Mouse (Mus musculus) forebrain, embryonic 13.5 days (tissue): ENCODE measurements around the gene Fuk. TPM values are rescaled to one million over a fixed set of nuclear protein-coding genes. Genes with fewer than 3 reads are reported as not detected.
A peak's percentile ranks its signal among the peaks of the same experiment; 100 is the strongest.
"Not testable (repeated sequence)": the region's sequence is repeated elsewhere in the genome, so short reads cannot be mapped to it uniquely, and the experiment has no call there.

ENCODE experiments used
- ATAC-seq: fragments of 200-750 bp; cut with Nextera tagmentation; 2 replicates; pipeline ENCODE4 v1.8.0; 2017
- H3K27ac ChIP-seq: fragments of 300-500 bp; sonication (generic); 2 replicates; pipeline ENCODE4 v1.5.1; 2015; ENCODE audit warnings: inconsistent platforms, mild to moderate bottlenecking, moderate library complexity
- H3K27me3 ChIP-seq: fragments of 300-500 bp; sonication (generic); 2 replicates; pipeline ENCODE4 v1.6.1; 2015; ENCODE audit warnings: mild to moderate bottlenecking, inconsistent platforms
- H3K36me3 ChIP-seq: fragments of 300-500 bp; sonication (generic); 2 replicates; pipeline ENCODE4 v1.6.1; 2015; ENCODE audit warnings: mild to moderate bottlenecking, inconsistent platforms; ENCODE audit not compliant: poor library complexity, severe bottlenecking
- H3K4me1 ChIP-seq: fragments of 300-500 bp; sonication (generic); 2 replicates; pipeline ENCODE4 v1.6.1; 2015; ENCODE audit warnings: inconsistent platforms
- H3K4me2 ChIP-seq: fragments of 300-500 bp; sonication (generic); 2 replicates; pipeline ENCODE4 v1.6.1; 2015; ENCODE audit warnings: inconsistent platforms, mild to moderate bottlenecking, moderate library complexity
- H3K4me3 ChIP-seq: fragments of 300-500 bp; sonication (generic); 2 replicates; pipeline ENCODE4 v1.5.1; 2015; ENCODE audit warnings: mild to moderate bottlenecking, inconsistent platforms
- H3K9ac ChIP-seq: fragments of 300-500 bp; sonication (generic); 2 replicates; pipeline ENCODE4 v1.6.1; 2015; ENCODE audit warnings: mild to moderate bottlenecking, inconsistent platforms
- H3K9me3 ChIP-seq: fragments of 300-500 bp; sonication (generic); replicated peaks from 2 replicates; pipeline ENCODE4 v1.6.1; 2016; ENCODE audit warnings: inconsistent platforms
- WGBS: fragments of 180-500 bp; shearing (Covaris S2); methylation state at CpG from one replicate; pipeline ENCODE4 v1.1.7; 2015; 5-methylcytosine and 5-hydroxymethylcytosine counted together
- polyA plus RNA-seq: library from polyadenylated mRNA; unstranded; fragments of >200 nt; fragmentation: Nextera tagmentation; extraction: Ambion mirVana; gene quantifications from 2 replicates; pipeline ENCODE4 v1.2.1, GENCODE M21; 2015

The Fuk gene
- polyA plus RNA-seq, 1 experiment from 2014 or later = 8.8 TPM

DNA sequence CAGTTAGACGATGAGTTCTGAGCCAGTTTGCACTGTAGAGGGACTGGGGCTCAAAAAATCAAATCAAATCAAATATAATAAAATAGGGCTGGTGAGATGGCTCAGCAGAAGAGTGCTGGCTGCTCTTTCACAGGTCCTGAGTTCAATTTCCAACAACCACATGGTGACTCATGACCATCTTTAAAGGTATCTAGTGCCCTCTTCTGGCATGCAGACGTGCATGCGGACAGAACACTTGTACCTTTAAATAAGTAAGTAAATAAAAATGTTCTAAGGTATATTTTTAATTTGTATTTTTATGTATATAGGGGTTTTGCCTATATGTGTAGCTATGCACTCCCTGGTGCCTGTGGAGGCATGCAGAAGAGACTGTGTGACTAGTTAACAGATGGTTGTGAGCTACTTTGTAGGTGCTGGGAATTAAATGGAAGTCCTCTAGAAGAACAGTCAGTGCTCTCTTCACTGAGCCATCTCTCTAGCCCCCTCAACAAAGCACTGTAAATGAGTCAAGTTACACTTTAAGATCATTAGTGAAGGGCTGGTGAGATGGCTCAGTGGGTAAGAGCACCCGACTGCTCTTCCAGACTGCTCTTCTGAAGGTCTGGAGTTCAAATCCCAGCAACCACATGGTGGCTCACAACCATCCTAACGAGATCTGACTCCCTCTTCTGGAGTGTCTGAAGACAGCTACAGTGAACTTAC, 45.4 kb downstream of the Fuk start:
- H3K36me3 ChIP-seq = peaks cover 94% of the 10 kb centered on the region

DNA sequence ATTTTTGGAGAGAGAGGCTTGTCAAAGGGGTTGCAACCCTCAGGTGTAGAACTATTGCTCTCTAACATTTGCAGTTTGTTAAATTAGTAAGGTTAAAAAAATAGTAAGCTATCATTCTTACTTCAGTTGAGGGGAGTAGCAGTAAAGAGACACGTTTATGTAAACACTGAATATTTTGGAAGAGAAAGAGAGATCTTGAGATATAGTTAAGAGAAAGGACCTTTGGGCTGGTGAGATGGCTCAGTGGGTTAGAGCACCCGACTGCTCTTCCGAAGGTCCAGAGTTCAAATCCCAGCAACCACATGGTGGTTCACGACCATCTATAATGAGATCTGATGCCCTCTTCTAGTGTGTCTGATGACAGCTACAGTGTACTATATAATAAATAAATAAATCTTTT, 46.2 kb downstream of the Fuk start:
- H3K4me2 ChIP-seq, H3K9me3 ChIP-seq, H3K27me3 ChIP-seq, H3K4me3 ChIP-seq, H3K4me1 ChIP-seq, ATAC-seq, H3K27ac ChIP-seq, H3K9ac ChIP-seq: not testable (repeated sequence)
- WGBS = 96% methylated on average over 4 of the region's 4 CpGs
- H3K36me3 ChIP-seq = peaks cover 95% of the 10 kb centered on the region

More for the DNA sequence above, 45.4 kb downstream of the Fuk start:
- Histone ChIP-seq H3K9ac (no peak overlapping the region), H3K9me3 (no peaks in the 10 kb centered on the region), H3K27ac (no peak overlapping the region), H3K27me3 (no peaks in the 10 kb centered on the region), H3K4me2 (no peak overlapping the region), H3K4me3 (no peak overlapping the region), H3K4me1 (no peaks in the 10 kb centered on the region)
- 92% methylated on average over 5 of the region's 5 CpGs for WGBS
- no peak for ATAC-seq

DNA sequence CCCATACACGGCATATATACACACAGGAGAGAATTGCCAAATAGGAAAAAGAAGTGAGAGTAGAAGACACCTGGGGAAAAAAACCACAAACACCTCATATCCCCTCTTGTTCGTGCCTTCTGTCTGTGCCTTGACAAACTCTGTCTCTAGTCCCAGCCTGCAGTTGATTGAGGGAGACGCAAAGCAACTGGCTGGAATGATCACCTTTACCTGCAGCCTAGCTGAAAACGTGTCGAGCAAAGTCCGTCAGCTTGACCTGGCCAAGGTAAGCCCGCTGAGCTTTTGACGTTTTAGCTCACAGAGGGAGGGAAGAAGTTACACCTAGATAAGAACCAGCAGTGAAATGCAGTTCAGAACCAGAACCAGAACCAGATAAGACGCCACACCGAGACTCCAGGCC, 51.1 kb downstream of the Fuk start:
- Histone ChIP-seq H3K9me3 (no peaks in the 10 kb centered on the region), H3K4me1 (peaks cover 13% of the 10 kb centered on the region), H3K4me2 (no peak overlapping the region), H3K4me3 (no peak overlapping the region), H3K27me3 (no peaks in the 10 kb centered on the region), H3K36me3 (peaks cover 67% of the 10 kb centered on the region), H3K9ac (no peak overlapping the region), H3K27ac (no peak overlapping the region)
- no peak for ATAC-seq
- 95% methylated on average over 10 of the region's 10 CpGs for whole genome bisulfite sequencing

DNA sequence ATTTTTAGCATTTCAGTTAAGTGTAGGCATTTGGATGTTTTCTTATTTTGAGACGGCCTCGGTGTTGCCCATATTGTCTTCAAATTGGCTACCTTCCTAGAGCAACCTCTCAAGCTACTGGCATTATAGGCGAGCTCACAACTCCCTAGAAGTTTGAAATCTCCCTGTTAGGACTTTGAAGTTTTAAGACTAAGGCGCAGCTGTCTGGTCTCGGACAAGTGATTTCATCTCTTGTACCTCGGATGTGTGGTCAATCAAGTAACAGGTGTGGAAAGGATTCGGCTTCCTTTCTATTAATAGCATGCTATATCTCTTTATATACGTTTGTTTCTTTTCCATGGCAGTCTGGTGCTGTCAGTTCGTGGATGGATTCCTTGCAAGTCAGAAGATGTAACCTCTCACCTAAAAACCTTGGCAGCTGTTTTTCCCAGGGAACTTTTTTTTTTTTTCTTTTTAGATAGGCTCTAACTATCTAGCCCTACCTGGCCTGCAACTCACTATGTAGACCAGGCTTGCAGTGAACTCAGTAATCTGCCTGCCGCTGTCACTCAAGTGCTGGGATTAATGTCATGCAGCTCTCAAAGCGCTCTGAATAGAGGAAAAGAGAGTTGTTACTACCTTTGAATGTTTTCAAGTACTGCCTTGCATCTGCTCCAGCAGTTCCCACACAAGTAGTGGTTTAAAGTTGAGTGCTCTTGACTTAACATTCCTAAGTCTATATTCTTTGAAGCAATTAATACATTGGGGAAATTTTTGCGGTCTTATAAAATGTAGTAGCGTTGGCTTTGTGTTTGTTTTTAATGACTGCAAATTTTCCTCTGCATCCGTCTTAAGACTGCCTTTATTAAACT, 54.4 kb downstream of the Fuk start:
- WGBS = 63% methylated on average over 14 of the region's 14 CpGs
- Histone ChIP-seq H3K4me3 (peak overlapping the region; percentile 92), H3K4me2 (peak overlapping the region; percentile 86), H3K9ac (peak overlapping the region; percentile 80), H3K4me1 (peaks cover 31% of the 10 kb centered on the region), H3K27ac (no peak overlapping the region), H3K27me3 (no peaks in the 10 kb centered on the region), H3K36me3 (peaks cover 56% of the 10 kb centered on the region), H3K9me3 (no peaks in the 10 kb centered on the region)
- ATAC-seq = no peak

DNA sequence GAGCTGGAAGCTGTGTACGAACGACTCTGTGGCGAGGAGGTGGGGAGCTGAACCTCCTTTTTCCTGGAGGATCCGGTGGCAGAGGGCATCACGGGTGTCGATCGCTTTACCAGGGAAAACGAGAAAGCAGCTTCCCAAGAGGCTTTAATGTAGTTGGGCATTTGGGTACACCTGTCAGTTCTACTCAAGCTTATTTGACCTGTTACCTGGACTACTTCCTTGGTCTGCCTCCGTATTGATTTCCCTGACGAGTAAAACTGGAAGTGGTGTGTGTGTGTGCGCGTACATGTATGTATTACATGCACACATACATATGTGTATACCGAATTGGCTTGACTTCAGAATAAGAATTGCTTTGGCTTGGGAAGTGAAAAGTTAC, 55.1 kb downstream of the Fuk start:
- 2% methylated on average over 13 of the region's 13 CpGs for WGBS
- peaks cover 31% of the 10 kb centered on the region for H3K4me1 ChIP-seq
- ATAC-seq = no peak; the same call in 1 of the 2 replicates
- no peaks in the 10 kb centered on the region for H3K9me3 ChIP-seq
- H3K9ac ChIP-seq = peak overlapping the region; percentile 80
- peaks cover 56% of the 10 kb centered on the region for H3K36me3 ChIP-seq
- no peaks in the 10 kb centered on the region for H3K27me3 ChIP-seq
- H3K4me3 ChIP-seq = peak overlapping the region; percentile 92
- peak overlapping the region; percentile 52 for H3K27ac ChIP-seq
- H3K4me2 ChIP-seq = peak overlapping the region; percentile 86

DNA sequence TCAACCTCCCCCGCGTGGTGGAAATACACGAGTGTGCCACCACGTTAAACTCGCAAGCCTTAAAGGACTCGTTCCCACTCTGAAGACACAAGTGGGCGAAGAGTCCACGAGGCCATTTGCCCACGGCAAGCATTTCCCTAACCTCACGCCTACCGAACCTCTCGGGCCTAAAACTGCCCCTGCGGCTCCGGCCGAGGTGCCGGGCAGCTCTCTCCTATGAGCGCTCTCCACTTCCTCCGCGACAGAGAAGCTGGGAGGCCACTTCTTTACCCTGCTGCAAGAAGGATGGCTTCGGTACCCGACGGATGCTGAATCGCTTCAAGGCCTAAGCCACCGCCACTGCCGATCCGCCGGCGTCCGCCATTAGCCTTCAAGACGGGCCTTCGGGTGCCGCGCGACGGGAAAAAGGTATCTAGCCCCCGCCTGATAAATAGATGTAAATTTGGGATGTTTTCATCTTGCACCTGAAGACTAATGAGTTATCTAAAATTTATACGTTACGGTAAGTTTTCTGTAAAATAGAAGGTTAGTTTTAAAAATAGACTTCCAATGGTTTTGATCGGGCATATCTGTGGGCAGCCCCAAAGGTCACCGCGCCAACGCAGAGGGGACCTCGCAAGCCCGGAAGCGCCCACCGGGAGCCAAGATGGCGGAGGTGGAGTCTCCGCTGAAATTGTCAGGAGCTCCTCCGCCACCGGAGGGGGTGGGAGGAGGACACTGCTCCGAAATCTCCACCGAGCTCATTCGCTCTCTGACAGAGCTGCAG, 55.7 kb downstream of the Fuk start, which contains the start of the genes Cog4 and Sf3b3:
Gene Cog4, plus strand, starts transcription at position 196 of the 766 bp plus-strand sequence.
Gene Sf3b3, minus strand, starts transcription at position 383 of the 766 bp plus-strand sequence.
- H3K36me3 ChIP-seq = peaks cover 53% of the 10 kb centered on the region

DNA sequence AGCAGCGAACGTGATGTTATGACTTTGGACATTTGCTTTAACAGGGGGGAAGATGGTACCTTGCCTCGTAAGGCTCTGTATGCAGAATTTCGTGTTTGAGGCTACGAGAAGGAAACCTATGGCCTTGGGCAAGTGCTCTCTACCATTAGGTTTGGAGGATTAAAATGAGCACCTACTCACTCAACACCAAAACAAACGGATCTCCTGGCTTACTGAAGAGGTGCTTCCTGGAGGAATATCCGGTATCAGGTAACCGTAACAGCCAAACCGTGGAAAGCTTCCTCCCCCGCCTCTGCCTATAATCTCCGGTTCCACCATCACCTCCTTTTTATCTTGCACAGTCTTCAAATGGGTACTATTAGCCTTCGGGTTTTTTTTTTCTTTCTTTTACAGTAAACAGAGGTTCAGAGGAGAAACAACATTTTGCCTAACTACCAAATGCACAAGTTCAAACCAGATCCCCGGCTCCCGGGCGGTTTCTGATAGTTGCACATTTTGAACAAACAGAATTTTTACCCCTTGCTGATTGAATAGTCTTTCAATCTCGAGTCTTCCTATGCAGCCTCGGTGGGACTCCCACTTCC, 56.4 kb downstream of the Fuk start:
- Histone ChIP-seq H3K27ac (peak overlapping the region; percentile 88), H3K9ac (peak overlapping the region; percentile 97), H3K4me1 (peaks cover 31% of the 10 kb centered on the region), H3K36me3 (peaks cover 53% of the 10 kb centered on the region), H3K9me3 (no peaks in the 10 kb centered on the region), H3K4me3 (peak overlapping the region; percentile 92), H3K4me2 (peak overlapping the region; percentile 86), H3K27me3 (no peaks in the 10 kb centered on the region)
- ATAC-seq = no peak; the same call in 1 of the 2 replicates
- 13% methylated on average over 17 of the region's 17 CpGs for WGBS

More for the DNA sequence above, 55.7 kb downstream of the Fuk start, which contains the start of the genes Cog4 and Sf3b3:
- H3K9me3 ChIP-seq = no peaks in the 10 kb centered on the region
- peaks cover 31% of the 10 kb centered on the region for H3K4me1 ChIP-seq
- under 1% methylated on average over 53 of the region's 53 CpGs for WGBS
- peak; percentile 94 for ATAC-seq
- H3K4me3 ChIP-seq = peak within 1 kb of the TSS; percentile 92
- peak within 1 kb of the TSS; percentile 97 for H3K9ac ChIP-seq
- H3K27me3 ChIP-seq = no peaks in the 10 kb centered on the region
- H3K4me2 ChIP-seq = peak within 1 kb of the TSS; percentile 86
- H3K27ac ChIP-seq = peak within 1 kb of the TSS; percentile 88

DNA sequence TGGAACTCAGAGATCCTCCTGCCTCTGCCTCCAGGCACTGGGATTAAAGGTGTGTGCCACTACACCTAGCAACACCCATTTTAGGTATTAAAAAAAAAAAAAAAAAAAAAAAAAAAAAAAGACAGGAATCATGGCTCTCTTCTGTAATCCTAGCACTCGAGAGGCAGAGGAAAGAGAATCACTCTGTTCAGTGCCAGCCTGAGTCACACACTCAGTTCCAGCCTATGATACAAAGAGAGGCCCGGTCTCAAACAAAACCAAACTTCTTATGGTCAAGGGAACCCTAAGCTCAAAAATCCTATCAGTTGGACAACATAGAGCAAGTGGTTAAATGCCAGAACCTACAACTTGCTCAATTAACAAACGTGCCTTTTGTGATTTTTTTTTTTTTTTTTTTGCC, 57.3 kb downstream of the Fuk start:
- 83% methylated on average over 3 of the region's 3 CpGs for WGBS
- H3K27me3 ChIP-seq = no peaks in the 10 kb centered on the region
- peaks cover 31% of the 10 kb centered on the region for H3K4me1 ChIP-seq
- ATAC-seq = no peak
- H3K36me3 ChIP-seq = peaks cover 53% of the 10 kb centered on the region
- H3K9ac ChIP-seq = no peak overlapping the region
- H3K9me3 ChIP-seq = no peaks in the 10 kb centered on the region
- peak overlapping the region; percentile 86 for H3K4me2 ChIP-seq
- H3K27ac ChIP-seq = no peak overlapping the region
- H3K4me3 ChIP-seq = peak overlapping the region; percentile 92

DNA sequence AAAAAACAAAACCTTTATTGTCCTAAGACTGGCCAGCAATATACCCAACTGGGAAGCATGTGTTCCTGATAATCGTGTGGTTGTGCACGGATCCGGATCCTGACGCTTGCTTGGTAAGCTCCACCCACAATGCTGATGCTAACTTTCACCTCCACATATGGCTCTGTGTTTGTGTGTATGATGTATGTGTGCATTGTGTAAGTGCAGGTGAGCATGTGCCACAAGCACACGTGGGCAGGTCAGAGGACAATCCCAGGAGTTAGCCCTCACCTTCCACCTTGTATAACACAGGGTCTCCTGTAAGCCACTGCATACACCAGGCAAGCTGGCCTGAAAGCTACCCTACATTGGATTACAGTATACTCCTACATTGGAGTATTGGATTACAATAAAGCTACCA, 59.1 kb downstream of the Fuk start:
- Histone ChIP-seq H3K4me1 (peaks cover 27% of the 10 kb centered on the region), H3K9ac (no peak overlapping the region), H3K27ac (no peak overlapping the region), H3K27me3 (no peaks in the 10 kb centered on the region), H3K36me3 (peaks cover 65% of the 10 kb centered on the region), H3K4me2 (no peak overlapping the region), H3K4me3 (no peak overlapping the region), H3K9me3 (no peaks in the 10 kb centered on the region)
- WGBS = 91% methylated on average over 5 of the region's 5 CpGs
- ATAC-seq = no peak

DNA sequence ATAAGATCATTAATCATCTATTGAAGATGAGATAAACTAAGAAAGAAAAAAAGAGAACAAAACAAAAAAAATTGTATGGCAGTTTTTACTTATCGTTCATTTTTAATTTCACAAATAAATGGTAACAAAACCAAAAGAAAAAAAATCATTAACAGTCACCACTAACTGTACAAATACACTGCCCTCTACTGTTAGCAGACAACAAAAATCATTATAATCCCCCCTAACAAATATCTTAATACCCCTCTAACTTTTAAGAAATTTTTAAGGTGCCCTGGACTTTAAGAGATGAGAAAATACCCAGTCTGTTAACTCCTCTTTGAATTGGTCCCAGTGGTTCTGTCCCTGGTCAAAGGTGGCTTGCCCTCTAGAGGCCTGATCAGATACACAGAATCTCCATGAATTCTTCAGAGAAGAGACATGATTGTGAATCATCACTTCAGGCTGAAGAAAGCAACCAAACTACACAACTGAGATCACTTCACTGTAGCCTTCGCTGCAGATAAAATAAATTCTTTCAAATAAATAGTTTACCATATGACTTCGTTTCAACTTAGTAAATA, 60.2 kb downstream of the Fuk start:
- H3K9ac ChIP-seq = no peak overlapping the region
- peaks cover 76% of the 10 kb centered on the region for H3K36me3 ChIP-seq
- no peak overlapping the region for H3K4me3 ChIP-seq
- WGBS = 93% methylated on average over 3 of the region's 3 CpGs
- H3K4me2 ChIP-seq = no peak overlapping the region
- H3K9me3 ChIP-seq = no peaks in the 10 kb centered on the region
- no peaks in the 10 kb centered on the region for H3K27me3 ChIP-seq
- no peak for ATAC-seq
- H3K4me1 ChIP-seq = peaks cover 18% of the 10 kb centered on the region
- no peak overlapping the region for H3K27ac ChIP-seq
